Mouse (Mus musculus): ENCODE measurements around the gene Gm9573.

The Gm9573 gene

GRCm38 (mm10) chr17:35626537-35626936, at the start of gene Gm9573:
TSS of gene Gm9573 (minus strand) at chr17:35626637.
- no peak for DNase-seq (ENCODE audit: low spot score in 2 of 2)

DNA sequence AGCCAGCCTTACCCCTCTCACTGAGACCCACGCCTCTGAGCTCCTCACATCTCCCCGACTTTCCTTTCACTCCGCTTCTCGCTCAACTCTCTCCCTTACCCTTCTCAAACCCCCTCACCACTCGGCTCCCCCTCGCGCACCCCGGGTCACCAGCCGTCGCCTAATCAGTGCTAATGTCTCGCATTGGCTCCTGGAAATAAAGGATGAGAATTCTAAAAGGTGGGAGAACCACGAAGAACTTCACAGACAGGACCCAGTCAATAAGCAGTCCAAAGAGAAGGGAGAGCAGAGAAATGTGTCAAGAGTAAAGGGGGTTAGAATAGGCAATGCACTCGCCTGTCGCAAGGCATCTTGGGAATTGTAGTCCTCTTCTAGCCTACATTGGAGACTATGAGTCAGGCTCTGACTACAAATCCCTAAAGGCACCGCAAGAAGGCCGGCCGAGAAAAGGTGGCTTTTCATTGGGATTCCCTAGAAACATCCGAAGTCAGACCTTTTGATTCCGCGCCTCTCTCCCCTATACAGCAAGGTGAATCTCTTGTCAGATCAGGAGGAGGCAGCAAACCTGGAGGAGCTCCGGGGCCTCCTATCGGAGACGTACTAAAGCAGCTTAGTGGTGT, 47.1 kb upstream of the Gm9573 start, which contains the start of gene Gtf2h4:
TSS of gene Gtf2h4 (minus strand) at position 324 of the 620 bp plus-strand sequence.
- peak; percentile 83 to 86 for DNase-seq (ENCODE audit: low spot score in 2 of 2)

DNA sequence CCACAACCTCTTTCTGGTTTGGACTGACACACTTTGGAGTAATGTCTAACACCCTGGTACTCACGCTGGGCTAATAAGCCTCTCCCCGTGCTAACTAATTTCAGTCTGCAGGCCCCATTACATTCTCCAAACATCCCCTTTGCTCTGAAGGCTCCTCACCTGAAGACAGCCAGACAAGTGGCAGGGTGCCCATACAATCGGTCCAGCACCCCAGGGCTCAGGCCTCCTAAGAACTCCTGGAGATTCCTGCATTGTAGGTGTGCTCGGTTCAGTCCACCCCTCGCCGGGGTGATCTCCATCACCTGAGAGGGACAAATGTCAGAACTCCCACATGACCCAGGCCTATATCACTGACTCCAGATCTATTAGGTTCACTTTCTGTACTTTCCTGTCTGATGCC, 46.1 kb upstream of the Gm9573 start:
- DNase-seq (ENCODE audit: low spot score in 2 of 2), result no peak

- no peak for DNase-seq (ENCODE audit: low spot score in 2 of 2)
These were observed 45.4 kb upstream of the Gm9573 start for GRCm38 (mm10) chr17:35671846-35672245.

DNA sequence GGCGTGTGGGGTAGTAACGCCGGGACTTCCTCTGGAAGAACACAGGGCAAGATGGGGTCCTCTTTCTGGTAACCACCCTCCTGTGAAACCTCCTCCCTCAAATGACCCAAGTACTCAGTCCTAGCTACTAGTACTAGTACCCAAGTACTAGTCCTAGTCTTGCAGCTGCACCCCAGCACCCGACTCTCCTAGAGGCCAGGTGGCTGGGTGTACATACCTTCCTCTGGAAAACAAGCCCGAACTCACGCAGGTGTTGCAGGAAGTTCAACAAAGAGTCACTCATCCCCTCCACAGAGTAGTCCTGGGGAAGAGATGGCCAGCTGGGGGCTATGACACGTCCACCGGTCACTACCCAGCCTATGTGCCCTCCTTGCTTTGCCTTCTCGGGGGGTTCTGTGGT, 43.3 kb upstream of the Gm9573 start:
- no peak for DNase-seq (ENCODE audit: low spot score in 2 of 2)

GRCm38 (mm10) chr17:35667334-35668065, 41.1 kb upstream of the Gm9573 start, which contains the start of gene Vars2:
TSS of gene Vars2 (minus strand) at chr17:35667592.
- peak; percentile 97 to 100 for DNase-seq (ENCODE audit: low spot score in 2 of 2)

- peak in 1 of 2 experiments; percentile 30 for DNase-seq (ENCODE audit: low spot score in 2 of 2)
These were observed 40.4 kb upstream of the Gm9573 start for GRCm38 (mm10) chr17:35666851-35667256.

DNA sequence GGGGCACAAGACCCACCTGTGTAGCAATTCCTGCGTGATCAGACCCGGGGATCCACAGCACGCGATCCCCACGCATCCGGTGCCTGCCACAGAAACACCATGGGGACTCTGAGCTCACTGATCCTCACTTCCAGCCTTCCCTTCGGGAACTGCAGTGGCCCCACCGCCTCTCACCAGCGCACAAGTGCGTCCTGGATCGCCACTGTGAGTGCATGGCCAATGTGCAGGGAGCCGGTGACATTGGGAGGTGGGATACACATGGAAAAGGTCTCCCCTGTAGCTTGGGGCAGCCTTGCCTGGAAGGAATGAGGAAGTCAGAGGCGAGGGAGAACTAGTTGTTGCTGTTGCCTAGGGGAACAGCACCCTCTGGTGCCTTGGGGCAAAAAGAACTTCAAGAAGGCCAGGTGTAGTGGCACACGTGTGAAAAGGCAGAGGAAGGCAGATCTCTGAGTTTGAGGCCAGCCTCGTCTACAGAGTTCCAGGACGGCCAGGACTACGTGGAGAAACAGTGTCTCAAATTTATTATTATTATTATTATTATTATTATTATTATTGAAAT, 39.6 kb upstream of the Gm9573 start:
- no peak for DNase-seq (ENCODE audit: low spot score in 2 of 2)

DNA sequence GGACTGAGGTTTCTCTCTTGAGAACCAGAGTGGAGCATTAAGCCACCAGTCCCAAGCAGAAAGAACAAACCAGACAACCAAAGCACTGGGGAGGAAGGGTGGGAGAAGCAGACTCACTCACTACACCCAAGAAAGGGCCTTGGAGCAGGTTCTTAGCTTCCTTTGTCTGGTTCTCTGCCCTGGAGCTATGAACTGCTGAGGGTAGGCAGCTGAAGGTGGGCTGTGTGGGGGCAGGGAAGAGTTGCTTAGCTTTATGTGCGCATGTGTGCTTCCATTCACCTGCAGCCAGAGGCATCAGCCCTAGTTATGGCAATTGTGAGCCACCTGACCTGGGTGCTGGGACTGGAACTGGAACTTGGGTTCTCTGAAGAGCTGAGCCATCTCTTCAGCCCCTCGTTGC, 26.6 kb upstream of the Gm9573 start:
- DNase-seq (ENCODE audit: low spot score in 2 of 2), result no peak

- no peak for DNase-seq (ENCODE audit: low spot score in 2 of 2)
These were observed 23.0 kb upstream of the Gm9573 start for GRCm38 (mm10) chr17:35649429-35649828.

GRCm38 (mm10) chr17:35643609-35644236, 17.3 kb upstream of the Gm9573 start, which contains the start of gene Mucl3:
TSS of gene Mucl3 (minus strand) at chr17:35643695.
- no peak for DNase-seq (ENCODE audit: low spot score in 2 of 2)

GRCm38 (mm10) chr17:35639352-35639751, 12.9 kb upstream of the Gm9573 start:
- DNase-seq (ENCODE audit: low spot score in 2 of 2), result no peak

GRCm38 (mm10) chr17:35638475-35639190, 12.2 kb upstream of the Gm9573 start:
- no peak for DNase-seq (ENCODE audit: low spot score in 2 of 2)

- DNase-seq (ENCODE audit: low spot score in 2 of 2), result no peak
These were observed 9.9 kb upstream of the Gm9573 start for GRCm38 (mm10) chr17:35636363-35636762.

DNA sequence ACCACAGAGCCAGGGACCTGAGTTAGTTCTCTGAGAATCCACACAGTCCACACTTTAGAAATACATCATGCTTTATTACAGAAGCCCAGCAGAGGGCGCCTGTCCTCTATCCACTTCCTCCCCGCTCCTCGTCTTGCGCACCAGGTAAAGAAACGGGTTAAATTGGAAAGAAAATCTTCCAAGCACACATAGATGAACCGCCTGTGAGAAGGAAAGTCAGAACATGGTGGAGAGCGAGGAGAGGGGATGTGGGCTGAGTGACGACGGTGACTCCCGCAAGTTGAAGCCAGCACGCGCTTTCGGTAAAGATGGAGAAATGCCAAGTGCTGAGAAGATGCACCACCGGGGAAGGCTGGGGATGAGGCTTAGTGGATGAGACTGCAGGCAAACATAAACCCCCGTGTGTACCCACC, 9.3 kb upstream of the Gm9573 start:
- peak; percentile 43 to 75 for DNase-seq (ENCODE audit: low spot score in 2 of 2)

GRCm38 (mm10) chr17:35635202-35635601, 8.8 kb upstream of the Gm9573 start:
- no peak for DNase-seq (ENCODE audit: low spot score in 2 of 2)

- no peak for DNase-seq (ENCODE audit: low spot score in 2 of 2)
These were observed 7.6 kb upstream of the Gm9573 start for GRCm38 (mm10) chr17:35633992-35634391.

GRCm38 (mm10) chr17:35617127-35617526, 9.3 kb downstream of the Gm9573 start:
- no peak for DNase-seq (ENCODE audit: low spot score in 2 of 2)

DNA sequence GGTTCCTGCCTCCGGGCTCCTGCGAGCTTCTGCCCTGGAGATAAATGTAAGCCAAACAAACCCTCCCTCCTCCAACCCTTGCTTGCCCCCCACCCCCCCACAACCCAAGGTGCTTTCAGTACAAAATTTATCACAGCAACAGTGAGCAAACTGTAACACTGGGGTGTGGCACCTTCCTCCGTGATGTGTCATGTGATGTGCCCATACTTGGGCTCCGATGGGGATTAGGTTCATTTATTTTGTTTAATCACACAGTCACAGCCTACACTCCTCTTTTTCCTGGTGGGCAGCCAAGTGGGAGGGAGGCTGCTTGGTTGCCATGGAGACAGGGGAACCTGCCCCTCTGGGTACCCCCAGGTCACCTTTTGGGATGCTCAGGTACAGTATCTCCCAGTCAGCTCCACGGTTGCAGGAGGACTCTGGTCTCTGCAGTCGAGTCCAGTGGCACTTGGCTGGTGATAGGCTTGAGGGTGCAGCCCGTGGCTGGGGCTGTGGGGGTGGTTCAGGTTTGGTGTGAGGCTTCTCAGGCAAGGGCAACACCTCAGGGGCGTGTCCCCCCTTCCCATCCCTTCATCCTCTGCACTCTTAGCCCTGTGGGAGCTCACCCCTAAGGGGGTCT, 24.6 kb downstream of the Gm9573 start:
- no peak for DNase-seq (ENCODE audit: low spot score in 2 of 2)

DNA sequence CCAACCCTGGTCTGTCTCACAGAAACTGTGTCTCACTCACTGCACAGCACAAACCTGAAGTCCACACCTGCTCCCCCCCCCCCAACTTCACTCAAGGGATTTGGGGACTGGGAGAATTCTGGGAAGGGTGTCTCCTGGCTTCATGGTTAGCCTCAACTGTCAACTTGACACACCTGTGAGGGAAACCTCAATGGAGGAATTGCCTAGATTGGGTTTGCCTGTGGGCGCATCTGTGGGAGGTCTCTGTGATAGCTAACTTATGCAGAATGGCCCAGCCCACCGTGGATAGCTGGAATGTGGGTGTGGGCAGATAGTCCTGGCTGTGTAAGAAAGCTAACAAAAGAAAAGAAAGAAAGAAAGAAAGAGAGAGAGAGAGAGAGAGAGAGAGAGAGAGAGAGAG, 25.2 kb downstream of the Gm9573 start, which contains the start of gene Sfta2:
TSS of gene Sfta2 (plus strand) at position 301 of the 400 bp plus-strand sequence.
- no peak for DNase-seq (ENCODE audit: low spot score in 2 of 2)

- DNase-seq (ENCODE audit: low spot score in 2 of 2), result no peak
These were observed 29.0 kb downstream of the Gm9573 start for GRCm38 (mm10) chr17:35597399-35597798.
